Mouse (Mus musculus) midbrain, embryonic 15.5 days (tissue): ENCODE results near the gene Ppfia2. TPM values are rescaled to one million over a fixed set of nuclear protein-coding genes. Genes with fewer than 3 reads are reported as not detected.

Experiments
- ATAC-seq: fragments of 200-750 bp; cut with Nextera tagmentation; replicated peaks from 2 replicates; pipeline ENCODE4 v1.8.0; 2017; ENCODE audit warnings: moderate TSS enrichment
- H3K27ac ChIP-seq: fragments of 300-500 bp; sonication (generic); 2 replicates; pipeline ENCODE4 v1.5.1; 2015; ENCODE audit warnings: mild to moderate bottlenecking, inconsistent platforms
- H3K27me3 ChIP-seq: fragments of 300-500 bp; sonication (generic); replicated peaks from 2 replicates; pipeline ENCODE4 v1.6.1; 2015; ENCODE audit warnings: inconsistent platforms
- H3K36me3 ChIP-seq: fragments of 300-500 bp; sonication (generic); replicated peaks from 2 replicates; pipeline ENCODE4 v1.6.1; 2015; ENCODE audit warnings: inconsistent platforms
- H3K4me1 ChIP-seq: fragments of 300-500 bp; sonication (generic); 2 replicates; pipeline ENCODE4 v1.6.1; 2015; ENCODE audit warnings: inconsistent platforms
- H3K4me2 ChIP-seq: fragments of 300-500 bp; sonication (generic); 2 replicates; pipeline ENCODE4 v1.6.1; 2015; ENCODE audit warnings: inconsistent platforms, mild to moderate bottlenecking, moderate library complexity
- H3K4me3 ChIP-seq: fragments of 300-500 bp; sonication (generic); 2 replicates; pipeline ENCODE4 v1.5.1; 2015; ENCODE audit warnings: mild to moderate bottlenecking, inconsistent platforms
- H3K9ac ChIP-seq: fragments of 300-500 bp; sonication (generic); 2 replicates; pipeline ENCODE4 v1.6.1; 2015; ENCODE audit warnings: mild to moderate bottlenecking, inconsistent platforms
- H3K9me3 ChIP-seq: fragments of 300-500 bp; sonication (generic); 2 replicates; pipeline ENCODE4 v1.6.1; 2016; ENCODE audit warnings: inconsistent platforms
- WGBS: fragments of 180-500 bp; shearing (Covaris S2); methylation state at CpG from one replicate; pipeline ENCODE4 v1.1.7; 2015; ENCODE audit warnings: mixed read lengths; 5-methylcytosine and 5-hydroxymethylcytosine counted together
- polyA plus RNA-seq: library from polyadenylated mRNA; unstranded; fragments of >200 nt; fragmentation: Nextera tagmentation; extraction: Ambion mirVana; gene quantifications from 2 replicates; pipeline ENCODE4 v1.2.1, GENCODE M21; 2015

The Ppfia2 gene
- polyA plus RNA-seq, 1 experiment from 2014 or later: 30.8 TPM

GRCm38 (mm10) chr10:106870233-106870632 lies 400.1 kb downstream of the Ppfia2 start:
- H3K27me3 ChIP-seq: no peaks in the 10 kb centered on the region
- H3K9ac ChIP-seq: no peak overlapping the region
- H3K4me2 ChIP-seq: no peak overlapping the region
- 88% methylated on average over 4 of the region's 4 CpGs for WGBS
- H3K36me3 ChIP-seq: 0 out of 2 replicates have a peak, but pooled peaks cover 3% of the 10 kb centered on the region
- H3K4me1 ChIP-seq: no peaks in the 10 kb centered on the region
- no peak overlapping the region for H3K27ac ChIP-seq
- H3K4me3 ChIP-seq: no peak overlapping the region
- no peaks in the 10 kb centered on the region for H3K9me3 ChIP-seq
- ATAC-seq: no peak

GRCm38 (mm10) chr10:106871847-106872246 lies 401.7 kb downstream of the Ppfia2 start:
- ATAC-seq: no peak
- Histone ChIP-seq H3K27me3 (no peaks in the 10 kb centered on the region), H3K9me3 (no peaks in the 10 kb centered on the region), H3K36me3 (no peaks in the 10 kb centered on the region), H3K4me2 (no peak overlapping the region), H3K27ac (no peak overlapping the region), H3K4me3 (no peak overlapping the region), H3K9ac (no peak overlapping the region), H3K4me1 (no peaks in the 10 kb centered on the region)
- 89% methylated on average over 3 of the region's 3 CpGs for WGBS

GRCm38 (mm10) chr10:106872714-106873113 lies 402.6 kb downstream of the Ppfia2 start:
- H3K4me2 ChIP-seq: no peak overlapping the region
- 28% methylated on average over 1 of the region's 1 CpGs for WGBS
- ATAC-seq: peak; percentile 58
- no peak overlapping the region for H3K4me3 ChIP-seq
- H3K9ac ChIP-seq: no peak overlapping the region
- H3K27me3 ChIP-seq: no peaks in the 10 kb centered on the region
- H3K4me1 ChIP-seq: no peaks in the 10 kb centered on the region
- H3K9me3 ChIP-seq: no peaks in the 10 kb centered on the region
- H3K36me3 ChIP-seq: no peaks in the 10 kb centered on the region
- H3K27ac ChIP-seq: no peak overlapping the region

- no peaks in the 10 kb centered on the region for H3K4me1 ChIP-seq
- H3K4me2 ChIP-seq: no peak overlapping the region
- H3K36me3 ChIP-seq: no peaks in the 10 kb centered on the region
- ATAC-seq: no peak
- H3K9ac ChIP-seq: no peak overlapping the region
- 22% methylated on average over 3 of the region's 3 CpGs for WGBS
- H3K27ac ChIP-seq: no peak overlapping the region
- H3K9me3 ChIP-seq: no peaks in the 10 kb centered on the region
- no peak overlapping the region for H3K4me3 ChIP-seq
- no peaks in the 10 kb centered on the region for H3K27me3 ChIP-seq
Measured at GRCm38 (mm10) chr10:106881330-106881729, 411.2 kb downstream of the Ppfia2 start.

GRCm38 (mm10) chr10:106896351-106896750 lies 426.2 kb downstream of the Ppfia2 start:
- Histone ChIP-seq H3K4me3 (no peak overlapping the region), H3K4me2 (no peak overlapping the region), H3K4me1 (no peaks in the 10 kb centered on the region), H3K27ac (no peak overlapping the region), H3K27me3 (no peaks in the 10 kb centered on the region), H3K9me3 (no peaks in the 10 kb centered on the region), H3K36me3 (no peaks in the 10 kb centered on the region), H3K9ac (no peak overlapping the region)
- no peak for ATAC-seq
- WGBS: 46% methylated on average over 13 of the region's 13 CpGs

- no peaks in the 10 kb centered on the region for H3K36me3 ChIP-seq
- no peak overlapping the region for H3K4me3 ChIP-seq
- WGBS: 54% methylated on average over 3 of the region's 3 CpGs
- H3K9ac ChIP-seq: no peak overlapping the region
- no peak overlapping the region for H3K4me2 ChIP-seq
- no peaks in the 10 kb centered on the region for H3K4me1 ChIP-seq
- no peaks in the 10 kb centered on the region for H3K9me3 ChIP-seq
- ATAC-seq: no peak
- no peaks in the 10 kb centered on the region for H3K27me3 ChIP-seq
- no peak overlapping the region for H3K27ac ChIP-seq
Measured at GRCm38 (mm10) chr10:106910108-106910507, 440.0 kb downstream of the Ppfia2 start.

- ATAC-seq: no peak
- Histone ChIP-seq H3K4me3 (no peak overlapping the region), H3K27me3 (no peaks in the 10 kb centered on the region), H3K4me1 (no peaks in the 10 kb centered on the region), H3K9ac (no peak overlapping the region), H3K4me2 (no peak overlapping the region), H3K9me3 (no peaks in the 10 kb centered on the region), H3K27ac (no peak overlapping the region), H3K36me3 (no peaks in the 10 kb centered on the region)
- WGBS: 27% methylated on average over 2 of the region's 2 CpGs
Measured at GRCm38 (mm10) chr10:106913032-106913431, 442.9 kb downstream of the Ppfia2 start.

- ATAC-seq: no peak
- no peaks in the 10 kb centered on the region for H3K27me3 ChIP-seq
- no peaks in the 10 kb centered on the region for H3K4me1 ChIP-seq
- no peak overlapping the region for H3K4me2 ChIP-seq
- H3K4me3 ChIP-seq: no peak overlapping the region
- H3K27ac ChIP-seq: no peak overlapping the region
- no peak overlapping the region for H3K9ac ChIP-seq
- no peaks in the 10 kb centered on the region for H3K36me3 ChIP-seq
- H3K9me3 ChIP-seq: no peaks in the 10 kb centered on the region
Measured at GRCm38 (mm10) chr10:106914275-106914674, 444.1 kb downstream of the Ppfia2 start.

- Histone ChIP-seq H3K36me3 (no peaks in the 10 kb centered on the region), H3K9ac (no peak overlapping the region), H3K4me3 (no peak overlapping the region), H3K4me2 (no peak overlapping the region), H3K9me3 (no peaks in the 10 kb centered on the region), H3K4me1 (no peaks in the 10 kb centered on the region), H3K27ac (no peak overlapping the region), H3K27me3 (no peaks in the 10 kb centered on the region)
- no peak for ATAC-seq
Measured at GRCm38 (mm10) chr10:106914822-106915221, 444.7 kb downstream of the Ppfia2 start.

- no peak overlapping the region for H3K4me3 ChIP-seq
- no peaks in the 10 kb centered on the region for H3K9me3 ChIP-seq
- no peak overlapping the region for H3K9ac ChIP-seq
- H3K27ac ChIP-seq: no peak overlapping the region
- H3K27me3 ChIP-seq: no peaks in the 10 kb centered on the region
- peaks cover 3% of the 10 kb centered on the region; the same call in 1 of the 2 replicates for H3K4me1 ChIP-seq
- H3K36me3 ChIP-seq: no peaks in the 10 kb centered on the region
- WGBS: 89% methylated on average over 5 of the region's 5 CpGs
- H3K4me2 ChIP-seq: no peak overlapping the region
- no peak for ATAC-seq
Measured at GRCm38 (mm10) chr10:106924334-106924733, 454.2 kb downstream of the Ppfia2 start.

- Histone ChIP-seq H3K9me3 (no peaks in the 10 kb centered on the region), H3K27ac (no peak overlapping the region), H3K4me1 (peaks cover 3% of the 10 kb centered on the region; the same call in 1 of the 2 replicates), H3K9ac (no peak overlapping the region), H3K4me3 (no peak overlapping the region), H3K36me3 (no peaks in the 10 kb centered on the region), H3K27me3 (no peaks in the 10 kb centered on the region), H3K4me2 (no peak overlapping the region)
- ATAC-seq: no peak
- WGBS: 96% methylated on average over 3 of the region's 3 CpGs
Measured at GRCm38 (mm10) chr10:106924798-106925197, 454.7 kb downstream of the Ppfia2 start.

GRCm38 (mm10) chr10:106928576-106929332 lies 458.6 kb downstream of the Ppfia2 start:
- WGBS: 38% methylated on average over 9 of the region's 9 CpGs
- peak overlapping the region; percentile 20; the same call in 1 of the 2 replicates for H3K27ac ChIP-seq
- peaks cover 3% of the 10 kb centered on the region; the same call in 1 of the 2 replicates for H3K4me1 ChIP-seq
- H3K4me3 ChIP-seq: no peak overlapping the region
- no peak overlapping the region for H3K9ac ChIP-seq
- ATAC-seq: peak; percentile 67
- H3K36me3 ChIP-seq: no peaks in the 10 kb centered on the region
- no peaks in the 10 kb centered on the region for H3K27me3 ChIP-seq
- H3K9me3 ChIP-seq: no peaks in the 10 kb centered on the region
- H3K4me2 ChIP-seq: no peak overlapping the region

GRCm38 (mm10) chr10:106932571-106933073 lies 462.5 kb downstream of the Ppfia2 start:
- Histone ChIP-seq H3K9me3 (no peaks in the 10 kb centered on the region), H3K9ac (no peak overlapping the region), H3K4me3 (peak overlapping the region; percentile 2; the same call in 1 of the 2 replicates), H3K4me2 (peak overlapping the region; percentile 35), H3K27ac (no peak overlapping the region), H3K36me3 (no peaks in the 10 kb centered on the region), H3K27me3 (no peaks in the 10 kb centered on the region), H3K4me1 (peaks cover 3% of the 10 kb centered on the region; the same call in 1 of the 2 replicates)
- 23% methylated on average over 13 of the region's 13 CpGs for WGBS
- ATAC-seq: peak; percentile 48
